Mouse (Mus musculus) stomach, embryonic 15.5 days (tissue): ENCODE results near the gene Large1. TPM values are rescaled to one million over a fixed set of nuclear protein-coding genes. Genes with fewer than 3 reads are reported as not detected.
A peak's percentile ranks its signal among the peaks of the same experiment; 100 is the strongest.

Source experiments
- ATAC-seq: fragments of 200-750 bp; cut with Nextera tagmentation; 2 replicates; pipeline ENCODE4 v1.8.0; 2017; ENCODE audit warnings: low read depth, moderate number of reproducible peaks, moderate TSS enrichment; ENCODE audit not compliant: insufficient read depth, low FRiP score
- H3K27ac ChIP-seq: fragments of 300-500 bp; sonication (generic); 2 replicates; pipeline ENCODE4 v1.5.1; 2015; ENCODE audit warnings: mild to moderate bottlenecking, inconsistent platforms
- H3K27me3 ChIP-seq: fragments of 300-500 bp; sonication (generic); replicated peaks from 2 replicates; pipeline ENCODE4 v1.6.1; 2015; ENCODE audit warnings: inconsistent platforms
- H3K36me3 ChIP-seq: fragments of 300-500 bp; sonication (generic); 2 replicates; pipeline ENCODE4 v1.6.1; 2015; ENCODE audit warnings: inconsistent platforms
- H3K4me1 ChIP-seq: fragments of 300-500 bp; sonication (generic); 2 replicates; pipeline ENCODE4 v1.6.1; 2015; ENCODE audit warnings: inconsistent platforms
- H3K4me2 ChIP-seq: fragments of 300-500 bp; sonication (generic); 2 replicates; pipeline ENCODE4 v1.6.1; 2015; ENCODE audit warnings: mild to moderate bottlenecking, inconsistent platforms
- H3K4me3 ChIP-seq: fragments of 300-500 bp; sonication (generic); replicated peaks from 2 replicates; pipeline ENCODE4 v1.5.1; 2015; ENCODE audit warnings: inconsistent platforms
- H3K9ac ChIP-seq: fragments of 300-500 bp; sonication (generic); 2 replicates; pipeline ENCODE4 v1.6.1; 2015; ENCODE audit warnings: inconsistent platforms
- H3K9me3 ChIP-seq: fragments of 300-500 bp; sonication (generic); 2 replicates; pipeline ENCODE4 v1.6.1; 2016; ENCODE audit warnings: inconsistent platforms
- WGBS: fragments of 180-500 bp; shearing (Covaris S2); methylation state at CpG from one replicate; pipeline ENCODE4 v1.1.7; 2015; 5-methylcytosine and 5-hydroxymethylcytosine counted together
- polyA plus RNA-seq: library from polyadenylated mRNA; unstranded; fragments of >200 nt; fragmentation: Nextera tagmentation; extraction: Ambion mirVana; gene quantifications from 2 replicates; pipeline ENCODE4 v1.2.1, GENCODE M21; 2015

Large1 gene
- polyA plus RNA-seq, 1 experiment from 2014 or later = 6.3 TPM

- H3K4me2 ChIP-seq = no peak overlapping the region
- H3K36me3 ChIP-seq = no peaks in the 10 kb centered on the region
- no peak for ATAC-seq
- H3K4me1 ChIP-seq = no peaks in the 10 kb centered on the region
- H3K27ac ChIP-seq = no peak overlapping the region
- no peak overlapping the region for H3K4me3 ChIP-seq
- H3K9ac ChIP-seq = no peak overlapping the region
- no peaks in the 10 kb centered on the region for H3K27me3 ChIP-seq
- H3K9me3 ChIP-seq = no peaks in the 10 kb centered on the region
- WGBS = 47% methylated on average over 1 of the region's 1 CpGs
Measured at GRCm38 (mm10) chr8:73061410-73061809, 291.9 kb downstream of the Large1 start.

GRCm38 (mm10) chr8:73054726-73055125 is 298.6 kb downstream of the Large1 start:
- Histone ChIP-seq H3K36me3 (no peaks in the 10 kb centered on the region), H3K9me3 (no peaks in the 10 kb centered on the region), H3K9ac (no peak overlapping the region), H3K27ac (no peak overlapping the region), H3K4me3 (no peak overlapping the region), H3K27me3 (no peaks in the 10 kb centered on the region), H3K4me1 (no peaks in the 10 kb centered on the region), H3K4me2 (no peak overlapping the region)
- 57% methylated on average over 1 of the region's 1 CpGs for WGBS
- no peak; the same call in 1 of the 2 replicates for ATAC-seq

- no peaks in the 10 kb centered on the region for H3K27me3 ChIP-seq
- no peaks in the 10 kb centered on the region for H3K36me3 ChIP-seq
- no peaks in the 10 kb centered on the region for H3K4me1 ChIP-seq
- ATAC-seq = no peak
- H3K9me3 ChIP-seq = no peaks in the 10 kb centered on the region
- WGBS = 87% methylated on average over 3 of the region's 3 CpGs
- H3K27ac ChIP-seq = no peak overlapping the region
- H3K4me2 ChIP-seq = no peak overlapping the region
- no peak overlapping the region for H3K9ac ChIP-seq
- H3K4me3 ChIP-seq = no peak overlapping the region
Measured at GRCm38 (mm10) chr8:73053878-73054277, 299.5 kb downstream of the Large1 start.

GRCm38 (mm10) chr8:73052414-73052813 is 300.9 kb downstream of the Large1 start:
- H3K27me3 ChIP-seq = no peaks in the 10 kb centered on the region

GRCm38 (mm10) chr8:73048136-73048535 is 305.2 kb downstream of the Large1 start:
- H3K27me3 ChIP-seq = no peaks in the 10 kb centered on the region
- no peak overlapping the region for H3K27ac ChIP-seq
- no peaks in the 10 kb centered on the region for H3K4me1 ChIP-seq
- no peak overlapping the region for H3K4me2 ChIP-seq
- no peaks in the 10 kb centered on the region for H3K36me3 ChIP-seq
- H3K4me3 ChIP-seq = no peak overlapping the region
- H3K9ac ChIP-seq = no peak overlapping the region
- no peaks in the 10 kb centered on the region for H3K9me3 ChIP-seq
- 92% methylated on average over 3 of the region's 3 CpGs for WGBS
- no peak for ATAC-seq

More at GRCm38 (mm10) chr8:73052414-73052813, 300.9 kb downstream of the Large1 start:
- no peak overlapping the region for H3K4me3 ChIP-seq
- H3K4me2 ChIP-seq = no peak overlapping the region
- no peaks in the 10 kb centered on the region for H3K36me3 ChIP-seq
- H3K9me3 ChIP-seq = no peaks in the 10 kb centered on the region
- H3K4me1 ChIP-seq = no peaks in the 10 kb centered on the region
- no peak for ATAC-seq
- WGBS = 74% methylated on average over 1 of the region's 1 CpGs
- H3K9ac ChIP-seq = no peak overlapping the region
- no peak overlapping the region for H3K27ac ChIP-seq

- Histone ChIP-seq H3K27me3 (no peaks in the 10 kb centered on the region), H3K27ac (no peak overlapping the region), H3K4me1 (no peaks in the 10 kb centered on the region), H3K9ac (no peak overlapping the region), H3K4me3 (no peak overlapping the region), H3K36me3 (no peaks in the 10 kb centered on the region), H3K4me2 (no peak overlapping the region), H3K9me3 (no peaks in the 10 kb centered on the region)
- no peak for ATAC-seq
Measured at GRCm38 (mm10) chr8:73029787-73030186, 323.6 kb downstream of the Large1 start.

GRCm38 (mm10) chr8:73018241-73018640 is 335.1 kb downstream of the Large1 start:
- Histone ChIP-seq H3K9me3 (no peaks in the 10 kb centered on the region), H3K4me3 (no peak overlapping the region), H3K9ac (no peak overlapping the region), H3K27ac (no peak overlapping the region), H3K27me3 (no peaks in the 10 kb centered on the region), H3K4me1 (no peaks in the 10 kb centered on the region), H3K4me2 (no peak overlapping the region), H3K36me3 (no peaks in the 10 kb centered on the region)
- ATAC-seq = no peak
- 82% methylated on average over 1 of the region's 1 CpGs for WGBS

GRCm38 (mm10) chr8:73017601-73018000 is 335.7 kb downstream of the Large1 start:
- H3K4me2 ChIP-seq = no peak overlapping the region
- H3K4me1 ChIP-seq = no peaks in the 10 kb centered on the region
- no peak overlapping the region for H3K4me3 ChIP-seq
- ATAC-seq = no peak
- H3K9ac ChIP-seq = no peak overlapping the region
- H3K27me3 ChIP-seq = no peaks in the 10 kb centered on the region
- H3K9me3 ChIP-seq = no peaks in the 10 kb centered on the region
- H3K36me3 ChIP-seq = no peaks in the 10 kb centered on the region
- H3K27ac ChIP-seq = no peak overlapping the region
- 66% methylated on average over 1 of the region's 1 CpGs for WGBS

- no peak overlapping the region for H3K4me3 ChIP-seq
- ATAC-seq = no peak
- H3K9me3 ChIP-seq = no peaks in the 10 kb centered on the region
- 94% methylated on average over 2 of the region's 2 CpGs for WGBS
- no peak overlapping the region for H3K4me2 ChIP-seq
- H3K27me3 ChIP-seq = no peaks in the 10 kb centered on the region
- H3K36me3 ChIP-seq = no peaks in the 10 kb centered on the region
- H3K4me1 ChIP-seq = no peaks in the 10 kb centered on the region
- H3K27ac ChIP-seq = no peak overlapping the region
- H3K9ac ChIP-seq = no peak overlapping the region
Measured at GRCm38 (mm10) chr8:73016303-73016702, 337.0 kb downstream of the Large1 start.

- Histone ChIP-seq H3K27me3 (no peaks in the 10 kb centered on the region), H3K9ac (no peak overlapping the region), H3K4me3 (no peak overlapping the region), H3K27ac (no peak overlapping the region), H3K4me2 (no peak overlapping the region), H3K36me3 (no peaks in the 10 kb centered on the region), H3K9me3 (no peaks in the 10 kb centered on the region), H3K4me1 (no peaks in the 10 kb centered on the region)
- ATAC-seq = no peak; the same call in 1 of the 2 replicates
- 41% methylated on average over 2 of the region's 2 CpGs for WGBS
Measured at GRCm38 (mm10) chr8:73007489-73007888, 345.9 kb downstream of the Large1 start.

GRCm38 (mm10) chr8:73003858-73004257 is 349.5 kb downstream of the Large1 start:
- no peaks in the 10 kb centered on the region for H3K4me1 ChIP-seq
- 40% methylated on average over 2 of the region's 2 CpGs for WGBS
- ATAC-seq = 0 out of 2 replicates have a peak, but pooled peaks have one; percentile 31
- no peaks in the 10 kb centered on the region for H3K27me3 ChIP-seq
- no peaks in the 10 kb centered on the region for H3K9me3 ChIP-seq
- H3K27ac ChIP-seq = no peak overlapping the region
- H3K4me2 ChIP-seq = no peak overlapping the region
- no peak overlapping the region for H3K4me3 ChIP-seq
- H3K36me3 ChIP-seq = no peaks in the 10 kb centered on the region
- H3K9ac ChIP-seq = no peak overlapping the region

GRCm38 (mm10) chr8:72993831-72994230 is 359.5 kb downstream of the Large1 start:
- Histone ChIP-seq H3K27me3 (no peaks in the 10 kb centered on the region), H3K27ac (no peak overlapping the region), H3K9me3 (no peaks in the 10 kb centered on the region), H3K36me3 (no peaks in the 10 kb centered on the region), H3K9ac (no peak overlapping the region), H3K4me2 (no peak overlapping the region), H3K4me1 (no peaks in the 10 kb centered on the region), H3K4me3 (no peak overlapping the region)
- WGBS = 83% methylated on average over 1 of the region's 1 CpGs
- ATAC-seq = no peak

- ATAC-seq = no peak
- WGBS = 83% methylated on average over 2 of the region's 2 CpGs
- H3K27me3 ChIP-seq = no peaks in the 10 kb centered on the region
Measured at GRCm38 (mm10) chr8:72990425-72990824, 362.9 kb downstream of the Large1 start.

More at GRCm38 (mm10) chr8:72990425-72990824, 362.9 kb downstream of the Large1 start:
- Histone ChIP-seq H3K4me2 (no peak overlapping the region), H3K4me3 (no peak overlapping the region), H3K9me3 (no peaks in the 10 kb centered on the region), H3K4me1 (no peaks in the 10 kb centered on the region), H3K9ac (no peak overlapping the region), H3K36me3 (no peaks in the 10 kb centered on the region), H3K27ac (no peak overlapping the region)
